Mouse (Mus musculus) testis, adult 2 months (tissue): ENCODE results near the gene Slc7a4.

Source experiments
- CTCF ChIP-seq: fragments of 200-500 bp; IDR thresholded peaks from 2 replicates; pipeline ENCODE4 v1.5.1; 2012; ENCODE audit warnings: low read depth, mild to moderate bottlenecking, inconsistent platforms, low read length, moderate library complexity; ENCODE audit not compliant: control insufficient read depth, insufficient read depth, insufficient replicate concordance
- POLR2A ChIP-seq: fragments of 200-500 bp; IDR thresholded peaks from 2 replicates; pipeline ENCODE4 v1.6.1; 2012; ENCODE audit warnings: low read depth, mild to moderate bottlenecking, inconsistent platforms, low read length, moderate library complexity; ENCODE audit not compliant: control insufficient read depth

GRCm38 (mm10) chr16:17619198-17620105 is 36.4 kb upstream of the Slc7a4 start, which contains the start of gene Smpd4:
- TF ChIP-seq CTCF (no peak), POLR2A (peak; percentile 54; the same call in 1 of the 2 replicates)
